Mouse (Mus musculus) lung, embryonic 16.5 days (tissue): Measurements from ENCODE around the gene Nagpa. TPM values are rescaled to one million over a fixed set of nuclear protein-coding genes. Genes with fewer than 3 reads are reported as not detected.

Experiments
- ATAC-seq: fragments of 200-750 bp; cut with Nextera tagmentation; 2 replicates; pipeline ENCODE4 v1.8.0; 2017; ENCODE audit warnings: low read depth, mild to moderate bottlenecking, moderate library complexity
- H3K27ac ChIP-seq: fragments of 300-500 bp; sonication (generic); 2 replicates; pipeline ENCODE4 v1.5.1; 2014; ENCODE audit warnings: mild to moderate bottlenecking, control low read depth, low read length
- H3K27me3 ChIP-seq: fragments of 300-500 bp; sonication (generic); 2 replicates; pipeline ENCODE4 v1.6.1; 2014; ENCODE audit warnings: low read depth, low read length, mixed read lengths; ENCODE audit not compliant: control insufficient read depth, insufficient read depth
- H3K36me3 ChIP-seq: fragments of 300-500 bp; sonication (generic); 2 replicates; pipeline ENCODE4 v1.6.1; 2014; ENCODE audit warnings: low read length; ENCODE audit not compliant: control insufficient read depth, insufficient read depth
- H3K4me1 ChIP-seq: fragments of 300-500 bp; sonication (generic); replicated peaks from 2 replicates; pipeline ENCODE4 v1.6.1; 2014; ENCODE audit warnings: low read length, mixed read lengths; ENCODE audit not compliant: control insufficient read depth, insufficient read depth
- H3K4me2 ChIP-seq: fragments of 300-500 bp; sonication (generic); 2 replicates; pipeline ENCODE4 v1.6.1; 2014; ENCODE audit warnings: low read depth, low read length, control low read depth
- H3K4me3 ChIP-seq: fragments of 300-500 bp; sonication (generic); 2 replicates; pipeline ENCODE4 v1.5.1; 2014; ENCODE audit warnings: mild to moderate bottlenecking, low read length, control low read depth
- H3K9ac ChIP-seq: fragments of 300-500 bp; sonication (generic); 2 replicates; pipeline ENCODE4 v1.6.1; 2014; ENCODE audit warnings: low read length, control low read depth
- H3K9me3 ChIP-seq: fragments of 300-500 bp; sonication (generic); 2 replicates; pipeline ENCODE4 v1.6.1; 2016; ENCODE audit warnings: low read length; ENCODE audit not compliant: control insufficient read depth
- WGBS: fragments of 180-500 bp; shearing (Covaris S2); extraction: QIAGEN DNeasy Blood & Tissue Kit; methylation state at CpG from one replicate; pipeline ENCODE4 v1.1.7; 2014; 5-methylcytosine and 5-hydroxymethylcytosine counted together
- polyA plus RNA-seq: library from polyadenylated mRNA; unstranded; fragments of >200 nt; fragmentation: Nextera tagmentation; extraction: Ambion mirVana; gene quantifications from 2 replicates; pipeline ENCODE4 v1.2.1, GENCODE M21; 2015

Gene Nagpa
- polyA plus RNA-seq, 1 experiment from 2014 or later: 22.1 TPM

DNA sequence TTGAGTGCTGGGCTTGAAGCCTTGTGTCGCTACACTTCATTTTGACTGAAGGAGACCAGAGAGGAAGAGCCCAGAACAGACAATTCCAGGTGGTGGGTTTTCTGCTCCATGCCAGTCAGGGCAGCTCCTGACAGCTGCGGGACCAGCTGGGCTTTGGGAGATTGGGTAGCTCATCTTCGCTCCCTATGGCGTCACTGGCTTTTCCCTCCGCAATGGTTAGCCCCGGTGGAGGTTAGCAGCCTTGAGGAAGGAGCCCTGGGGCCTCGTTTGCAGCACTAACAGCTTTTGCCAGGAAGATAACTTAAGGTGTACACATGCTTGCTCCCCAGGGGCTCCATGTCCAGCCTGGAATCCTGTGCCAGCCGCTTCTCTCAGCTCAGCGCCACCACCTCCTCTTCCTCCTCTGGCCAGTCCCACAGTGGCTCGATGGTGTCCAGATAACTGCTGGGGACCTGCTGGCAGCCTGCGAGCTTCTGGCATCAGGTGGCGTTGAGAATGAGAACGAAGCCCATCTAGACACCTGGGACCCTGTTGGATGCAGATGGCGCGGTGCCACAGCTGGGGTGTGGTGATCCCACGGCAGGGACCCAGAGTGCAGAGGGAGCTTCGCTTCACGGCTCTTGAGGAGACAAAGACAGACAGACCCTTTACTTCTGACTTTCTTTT is 20.4 kb downstream of the Nagpa start:
- Histone ChIP-seq H3K9ac (no peak overlapping the region), H3K4me2 (no peak overlapping the region), H3K27me3 (no peaks in the 10 kb centered on the region), H3K4me1 (no peaks in the 10 kb centered on the region), H3K36me3 (no peaks in the 10 kb centered on the region), H3K4me3 (no peak overlapping the region), H3K27ac (no peak overlapping the region), H3K9me3 (no peaks in the 10 kb centered on the region)
- no peak for ATAC-seq
- WGBS: 83% methylated on average over 18 of the region's 18 CpGs

DNA sequence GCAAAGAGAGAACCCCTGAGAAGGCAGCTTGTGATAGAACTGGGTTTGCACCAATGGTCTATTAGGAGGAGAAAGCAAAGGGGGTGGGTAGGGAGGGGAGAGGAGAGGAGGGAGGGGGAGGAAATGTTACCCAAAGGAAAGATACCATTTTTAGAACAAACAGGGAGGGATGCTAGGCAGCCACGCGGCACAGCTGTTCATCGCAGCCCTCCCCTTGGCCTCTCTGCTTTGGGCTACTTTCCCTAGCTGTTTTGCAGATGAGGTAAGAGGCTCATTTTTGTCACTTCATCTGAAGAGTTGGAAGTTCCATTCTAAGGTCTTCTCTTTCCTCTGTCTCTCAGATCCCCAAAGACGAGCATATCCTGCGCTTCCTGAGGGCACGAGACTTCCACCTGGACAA is 31.2 kb downstream of the Nagpa start:
- Histone ChIP-seq H3K4me3 (no peak overlapping the region), H3K9ac (no peak overlapping the region), H3K9me3 (no peaks in the 10 kb centered on the region), H3K4me2 (no peak overlapping the region), H3K4me1 (no peaks in the 10 kb centered on the region), H3K27me3 (no peaks in the 10 kb centered on the region), H3K36me3 (no peaks in the 10 kb centered on the region), H3K27ac (no peak overlapping the region)
- WGBS: 90% methylated on average over 6 of the region's 6 CpGs
- ATAC-seq: no peak

DNA sequence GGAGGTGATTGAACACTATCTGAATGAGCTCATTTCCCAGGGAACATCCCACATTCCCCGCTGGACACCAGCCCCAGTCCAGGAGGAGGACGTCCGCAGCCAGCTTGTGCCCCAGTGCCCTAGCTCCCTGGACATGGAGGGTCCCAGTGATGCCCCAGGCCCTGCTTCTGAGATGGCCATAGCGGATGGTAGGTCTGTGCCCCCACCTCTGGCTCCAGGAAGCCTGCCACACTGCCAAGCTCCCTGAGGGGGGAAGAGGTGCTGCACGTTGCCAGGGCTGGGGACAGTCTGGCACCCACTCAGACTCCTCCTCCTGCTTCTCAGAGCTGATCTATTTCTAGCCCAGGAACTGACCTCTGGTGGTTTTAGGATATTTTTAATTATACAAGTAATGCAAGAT is 35.0 kb downstream of the Nagpa start:
- no peak overlapping the region for H3K4me3 ChIP-seq
- no peak overlapping the region for H3K9ac ChIP-seq
- H3K4me1 ChIP-seq: no peaks in the 10 kb centered on the region
- ATAC-seq: no peak
- no peak overlapping the region for H3K4me2 ChIP-seq
- no peaks in the 10 kb centered on the region for H3K27me3 ChIP-seq
- no peak overlapping the region for H3K27ac ChIP-seq
- H3K9me3 ChIP-seq: no peaks in the 10 kb centered on the region
- WGBS: 63% methylated on average over 5 of the region's 5 CpGs
- H3K36me3 ChIP-seq: no peaks in the 10 kb centered on the region

DNA sequence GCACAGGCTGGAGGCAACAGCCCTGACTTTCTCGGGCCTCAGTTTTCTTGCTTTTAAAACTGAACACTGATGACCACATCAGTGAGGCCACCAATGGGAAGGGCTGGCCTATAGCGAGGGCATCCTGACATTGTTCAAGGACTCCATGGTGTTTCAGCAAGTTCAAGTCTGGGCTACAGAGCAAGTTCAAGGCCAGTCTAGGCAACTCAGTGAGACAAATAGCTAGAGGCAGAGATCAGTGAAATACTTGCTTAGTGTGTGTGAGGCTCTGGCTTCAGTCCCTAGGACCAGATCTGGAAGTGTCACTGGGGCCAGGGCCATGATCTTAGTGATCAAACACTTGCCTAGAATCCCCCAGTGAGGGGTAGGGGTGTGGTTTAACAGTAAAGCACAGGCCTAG is 35.8 kb downstream of the Nagpa start:
- Histone ChIP-seq H3K27ac (no peak overlapping the region), H3K9ac (no peak overlapping the region), H3K4me1 (no peaks in the 10 kb centered on the region), H3K36me3 (no peaks in the 10 kb centered on the region), H3K9me3 (no peaks in the 10 kb centered on the region), H3K4me2 (no peak overlapping the region), H3K27me3 (no peaks in the 10 kb centered on the region), H3K4me3 (no peak overlapping the region)
- WGBS: 74% methylated on average over 2 of the region's 2 CpGs
- ATAC-seq: no peak

DNA sequence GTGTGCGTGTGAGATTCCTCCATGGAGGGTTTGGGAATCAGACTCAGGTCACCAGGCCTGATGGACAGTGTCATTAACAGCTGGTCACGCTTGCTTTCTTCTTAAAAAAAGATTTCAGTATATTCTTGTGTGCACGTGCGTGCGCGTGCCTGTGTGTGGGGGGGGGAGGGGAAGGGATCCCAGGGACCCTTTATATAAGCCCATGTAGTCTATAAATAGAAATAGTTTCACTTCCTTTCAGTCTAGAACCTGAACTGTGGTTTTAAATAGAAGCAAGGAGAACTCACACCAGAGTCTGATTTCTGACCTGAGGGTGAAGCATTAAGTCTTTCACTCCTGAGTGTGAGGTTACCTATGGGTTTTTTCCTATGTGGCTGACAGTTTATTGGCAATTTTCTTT is 39.5 kb downstream of the Nagpa start:
- no peaks in the 10 kb centered on the region for H3K27me3 ChIP-seq
- no peaks in the 10 kb centered on the region for H3K4me1 ChIP-seq
- H3K36me3 ChIP-seq: no peaks in the 10 kb centered on the region
- no peak overlapping the region for H3K9ac ChIP-seq
- WGBS: 67% methylated on average over 6 of the region's 6 CpGs
- no peak for ATAC-seq
- H3K9me3 ChIP-seq: no peaks in the 10 kb centered on the region
- H3K4me2 ChIP-seq: no peak overlapping the region
- H3K4me3 ChIP-seq: no peak overlapping the region
- H3K27ac ChIP-seq: no peak overlapping the region

DNA sequence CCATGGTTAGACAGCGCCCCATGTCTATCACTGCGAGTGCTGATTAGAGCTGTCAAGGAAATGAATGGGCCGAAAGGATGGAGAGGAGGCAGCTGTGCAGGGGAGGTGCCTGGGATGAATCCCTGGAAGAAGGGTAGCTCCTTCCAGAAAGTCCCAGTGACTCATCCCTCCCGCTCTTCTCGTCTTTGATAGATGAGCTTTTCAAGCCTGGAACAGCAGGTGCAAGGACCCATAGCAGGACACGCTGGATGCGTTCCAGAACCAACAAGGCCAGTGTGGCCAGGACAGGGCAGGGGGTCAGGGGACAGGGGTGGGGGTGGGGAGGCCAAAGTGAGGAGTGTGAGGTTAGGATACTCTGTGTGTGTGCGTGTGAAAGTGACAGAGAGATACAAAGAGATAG is 44.6 kb downstream of the Nagpa start:
- no peak overlapping the region for H3K9ac ChIP-seq
- H3K27me3 ChIP-seq: no peaks in the 10 kb centered on the region
- H3K9me3 ChIP-seq: no peaks in the 10 kb centered on the region
- no peak for ATAC-seq
- no peak overlapping the region for H3K27ac ChIP-seq
- no peak overlapping the region for H3K4me2 ChIP-seq
- no peak overlapping the region for H3K4me3 ChIP-seq
- peaks cover 1% of the 10 kb centered on the region; the same call in 1 of the 2 replicates for H3K4me1 ChIP-seq
- WGBS: 45% methylated on average over 8 of the region's 8 CpGs
- no peaks in the 10 kb centered on the region for H3K36me3 ChIP-seq

DNA sequence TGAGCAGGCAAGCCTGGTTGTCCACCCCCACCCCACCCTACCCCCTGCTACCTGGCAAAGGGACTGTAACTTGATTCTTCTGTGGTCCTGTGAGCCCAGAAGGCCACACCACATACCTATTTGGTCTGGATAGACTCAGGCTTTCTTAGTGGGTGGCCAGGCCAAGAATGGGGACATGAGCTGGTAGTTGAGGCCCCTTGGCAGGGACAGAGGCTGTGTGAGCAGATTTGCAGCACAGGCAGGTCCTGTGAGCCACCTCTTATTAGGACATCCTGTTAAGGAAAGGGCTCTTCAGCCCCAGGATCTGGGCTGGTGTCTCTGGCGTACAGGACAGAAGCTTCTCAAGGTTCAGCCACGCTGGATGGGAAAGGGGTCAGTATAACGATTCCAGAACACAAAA is 46.7 kb downstream of the Nagpa start:
- no peak overlapping the region for H3K27ac ChIP-seq
- WGBS: 65% methylated on average over 3 of the region's 3 CpGs
- H3K27me3 ChIP-seq: no peaks in the 10 kb centered on the region
- no peak for ATAC-seq
- no peaks in the 10 kb centered on the region for H3K9me3 ChIP-seq
- H3K36me3 ChIP-seq: no peaks in the 10 kb centered on the region
- H3K4me2 ChIP-seq: no peak overlapping the region
- peaks cover 4% of the 10 kb centered on the region; the same call in 1 of the 2 replicates for H3K4me1 ChIP-seq
- no peak overlapping the region for H3K9ac ChIP-seq
- H3K4me3 ChIP-seq: no peak overlapping the region

DNA sequence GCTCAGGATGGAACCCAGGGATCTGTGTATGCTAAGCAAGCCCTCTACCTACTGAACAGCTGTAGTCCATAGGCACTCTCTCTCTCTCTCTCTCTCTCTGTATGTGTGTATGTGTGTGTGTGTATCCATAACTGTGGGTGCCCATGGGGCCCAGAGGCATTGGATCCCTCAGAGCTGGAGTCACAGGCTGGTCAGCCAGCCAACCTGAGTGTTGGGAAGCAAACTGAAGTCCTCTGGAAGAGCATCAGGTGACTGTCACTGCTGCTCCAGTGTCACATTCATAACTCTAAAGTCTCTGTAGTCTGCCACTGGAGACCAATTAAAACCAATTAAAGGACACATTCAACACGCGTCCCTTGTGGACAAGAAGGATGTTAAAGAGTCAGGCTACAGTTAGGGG is 47.3 kb downstream of the Nagpa start:
- Histone ChIP-seq H3K9ac (no peak overlapping the region), H3K27ac (no peak overlapping the region), H3K36me3 (no peaks in the 10 kb centered on the region), H3K4me1 (peaks cover 4% of the 10 kb centered on the region; the same call in 1 of the 2 replicates), H3K27me3 (no peaks in the 10 kb centered on the region), H3K4me2 (no peak overlapping the region), H3K9me3 (no peaks in the 10 kb centered on the region), H3K4me3 (no peak overlapping the region)
- 48% methylated on average over 2 of the region's 2 CpGs for WGBS
- no peak for ATAC-seq

DNA sequence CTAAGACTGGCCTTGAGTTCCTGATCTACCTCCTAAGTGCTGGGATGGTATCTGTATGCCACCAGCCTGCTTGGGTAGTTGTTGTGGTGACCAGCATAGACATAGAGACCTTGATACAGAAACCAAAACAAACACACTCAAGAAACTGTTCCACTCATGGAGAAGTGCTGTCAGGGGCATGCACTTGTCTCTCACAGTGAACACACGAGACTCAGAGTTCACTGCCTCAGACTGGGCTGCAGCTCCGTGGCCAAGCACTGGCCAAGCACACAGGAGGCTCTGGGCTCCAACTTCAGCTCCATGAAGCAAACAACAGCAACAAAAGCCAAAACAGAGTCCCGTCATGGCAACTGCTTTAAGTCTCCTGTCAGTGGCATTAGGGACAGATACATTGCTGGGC is 48.8 kb downstream of the Nagpa start:
- no peaks in the 10 kb centered on the region for H3K9me3 ChIP-seq
- no peak overlapping the region for H3K4me2 ChIP-seq
- H3K4me1 ChIP-seq: peaks cover 4% of the 10 kb centered on the region; the same call in 1 of the 2 replicates
- H3K4me3 ChIP-seq: no peak overlapping the region
- no peak overlapping the region for H3K9ac ChIP-seq
- 35% methylated on average over 3 of the region's 3 CpGs for WGBS
- no peak overlapping the region for H3K27ac ChIP-seq
- no peak for ATAC-seq
- no peaks in the 10 kb centered on the region for H3K27me3 ChIP-seq
- H3K36me3 ChIP-seq: no peaks in the 10 kb centered on the region
